Mouse (Mus musculus) lung, postnatal 25 days (tissue): ENCODE measurements around the gene Auts2.

Experiments
- DNase-seq: peaks from one replicate; pipeline ENCODE4 v3.0.0; 2022; ENCODE audit warnings: low spot score

Gene Auts2

DNA sequence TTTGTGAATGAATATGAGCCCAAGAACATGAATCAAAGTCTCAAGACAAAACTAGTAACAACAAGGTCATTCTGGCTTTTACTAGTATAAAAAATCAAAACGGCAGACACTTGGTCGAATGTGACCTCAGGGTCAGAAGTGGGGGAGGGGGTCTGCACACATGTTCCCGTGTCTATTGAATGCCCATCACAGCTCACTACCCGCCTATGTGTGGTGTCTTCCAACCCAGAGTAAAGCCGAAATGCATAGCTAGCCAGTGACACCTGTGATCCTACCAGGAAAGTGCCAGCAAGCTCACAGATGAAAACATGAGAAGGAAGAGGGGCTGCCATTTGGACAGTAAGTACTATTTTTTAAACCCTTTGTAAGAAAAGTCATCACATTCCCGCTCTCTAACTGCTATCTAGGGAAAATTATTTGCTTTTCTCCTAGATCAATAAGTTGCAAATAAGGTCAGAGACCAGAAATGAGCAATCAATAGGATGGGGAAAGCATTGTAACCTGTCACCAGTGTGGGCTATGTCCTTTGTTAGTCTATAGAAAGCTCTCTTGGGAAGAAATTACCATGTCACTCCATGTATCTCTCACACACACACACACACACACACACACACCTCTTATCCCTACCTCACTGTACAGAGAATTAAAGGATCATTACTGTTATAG lies 94.6 kb downstream of the Auts2 start:
- no peak for DNase-seq

- DNase-seq, result no peak
Measured at GRCm38 (mm10) chr5:132445213-132445954, 97.8 kb downstream of the Auts2 start.

DNA sequence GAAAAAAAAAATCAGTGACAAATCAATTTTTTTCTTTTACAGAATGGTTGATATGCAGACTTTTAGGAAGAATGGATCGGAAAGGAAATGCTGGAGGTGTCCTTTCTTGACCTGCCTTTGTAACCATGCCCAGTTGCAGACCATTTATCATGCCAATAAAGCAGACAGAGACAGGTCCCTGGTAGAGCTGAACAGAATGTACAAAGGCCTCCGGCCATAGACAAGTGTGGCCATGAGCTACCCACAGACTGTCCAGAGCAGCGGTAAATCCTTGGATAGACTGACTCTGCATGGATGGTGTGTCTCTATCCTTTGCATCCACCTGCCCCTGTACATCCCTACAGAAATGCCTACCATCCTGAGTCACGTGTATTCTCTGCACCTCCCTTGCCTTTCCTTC lies 100.2 kb downstream of the Auts2 start:
- DNase-seq, result no peak

GRCm38 (mm10) chr5:132438414-132438813 lies 104.7 kb downstream of the Auts2 start:
- DNase-seq, result no peak

DNA sequence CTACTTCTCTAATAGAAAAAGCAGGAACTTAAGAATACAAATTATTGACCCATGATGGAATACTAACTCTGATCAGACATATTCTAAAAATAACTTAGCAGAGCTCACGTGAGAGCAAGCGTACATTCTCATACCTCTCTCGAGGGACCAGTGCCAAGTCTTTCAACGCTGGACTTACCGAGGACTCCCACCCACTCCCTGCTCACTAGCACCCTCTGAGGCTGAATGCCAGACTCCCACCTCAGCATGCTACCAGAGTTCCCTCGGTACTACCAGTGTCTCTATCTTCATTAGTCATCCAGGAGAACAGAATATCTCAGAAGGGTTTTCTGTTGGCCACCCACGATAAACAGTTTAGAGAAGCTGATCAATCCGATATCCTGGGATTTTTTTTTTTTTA lies 105.2 kb downstream of the Auts2 start:
- no peak for DNase-seq

DNA sequence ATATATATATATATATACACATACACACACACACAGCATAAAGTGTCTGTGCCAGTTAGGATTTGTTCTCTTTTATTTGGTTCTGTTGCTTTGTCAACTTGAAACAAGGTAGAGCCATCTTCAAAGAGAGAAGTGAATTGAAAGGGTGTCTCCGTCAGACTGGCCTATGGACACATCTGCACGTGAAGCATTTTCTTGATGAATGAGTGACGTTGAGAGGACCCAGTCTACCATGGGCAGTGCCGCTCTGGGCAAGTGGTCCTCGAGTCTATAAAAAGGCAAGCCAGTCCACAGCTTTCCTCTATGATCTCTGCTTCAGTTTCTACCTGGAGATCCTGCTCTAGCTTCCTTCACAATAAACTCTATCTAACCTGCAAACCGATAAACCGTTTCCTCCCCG lies 105.7 kb downstream of the Auts2 start:
- no peak for DNase-seq

GRCm38 (mm10) chr5:132436901-132437300 lies 106.2 kb downstream of the Auts2 start:
- DNase-seq, result peak; percentile 56

GRCm38 (mm10) chr5:132436473-132436872 lies 106.7 kb downstream of the Auts2 start:
- DNase-seq, result no peak

DNA sequence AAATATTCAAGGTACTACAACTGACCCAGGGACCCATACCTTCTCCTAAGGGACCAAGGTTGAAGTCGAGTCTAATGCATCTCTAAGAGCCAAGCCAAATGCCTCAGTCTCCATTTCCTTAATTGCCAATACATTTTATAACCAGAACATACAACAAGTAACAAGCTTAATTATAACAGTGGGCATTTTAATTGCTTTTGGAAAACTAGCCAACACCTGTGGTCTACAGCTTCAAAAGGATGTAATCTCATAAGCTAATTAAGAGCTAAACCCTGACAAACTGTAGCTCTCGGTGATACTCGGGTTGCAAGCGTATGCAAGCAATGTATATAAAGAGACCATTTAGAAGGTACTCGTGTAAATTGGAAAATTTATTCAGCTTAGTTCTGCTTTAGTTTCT lies 107.7 kb downstream of the Auts2 start:
- DNase-seq, result no peak

DNA sequence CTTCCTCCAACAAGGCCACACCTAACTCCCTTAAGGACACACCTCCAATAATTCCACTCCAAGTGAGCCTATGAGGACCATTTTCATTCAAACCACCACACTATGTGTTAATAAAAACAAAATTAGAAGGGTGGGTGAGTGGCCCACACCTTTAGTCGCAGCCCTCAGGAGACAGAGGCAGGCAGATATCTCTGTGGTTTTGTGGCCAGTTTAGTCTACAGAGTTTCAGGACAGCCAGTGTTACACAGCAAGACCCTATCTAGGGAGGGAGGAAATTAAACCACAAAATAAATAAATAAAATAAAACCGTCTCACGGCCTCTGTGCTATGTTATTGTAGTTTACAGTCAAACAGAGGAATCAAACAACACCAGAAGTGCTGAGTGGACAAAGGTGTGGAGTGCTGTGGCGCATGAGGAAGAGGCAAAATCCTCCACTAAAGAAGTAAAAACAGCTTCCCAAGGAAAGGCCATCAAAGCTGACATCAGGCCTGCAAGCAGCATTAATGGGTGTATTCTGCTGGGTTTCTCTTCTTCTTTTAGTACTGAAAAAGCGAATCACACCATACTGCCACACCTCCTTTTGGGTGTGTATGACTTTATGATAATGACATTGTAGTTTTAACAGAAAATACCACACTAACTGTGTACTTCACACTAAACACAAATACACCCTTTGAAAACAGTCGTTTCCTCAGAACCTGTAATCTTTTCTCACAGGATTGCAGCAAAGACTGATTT lies 109.6 kb downstream of the Auts2 start:
- no peak for DNase-seq

GRCm38 (mm10) chr5:132429363-132429762 lies 113.8 kb downstream of the Auts2 start:
- DNase-seq, result no peak

- DNase-seq, result no peak
Measured at GRCm38 (mm10) chr5:132426342-132426741, 116.8 kb downstream of the Auts2 start.

DNA sequence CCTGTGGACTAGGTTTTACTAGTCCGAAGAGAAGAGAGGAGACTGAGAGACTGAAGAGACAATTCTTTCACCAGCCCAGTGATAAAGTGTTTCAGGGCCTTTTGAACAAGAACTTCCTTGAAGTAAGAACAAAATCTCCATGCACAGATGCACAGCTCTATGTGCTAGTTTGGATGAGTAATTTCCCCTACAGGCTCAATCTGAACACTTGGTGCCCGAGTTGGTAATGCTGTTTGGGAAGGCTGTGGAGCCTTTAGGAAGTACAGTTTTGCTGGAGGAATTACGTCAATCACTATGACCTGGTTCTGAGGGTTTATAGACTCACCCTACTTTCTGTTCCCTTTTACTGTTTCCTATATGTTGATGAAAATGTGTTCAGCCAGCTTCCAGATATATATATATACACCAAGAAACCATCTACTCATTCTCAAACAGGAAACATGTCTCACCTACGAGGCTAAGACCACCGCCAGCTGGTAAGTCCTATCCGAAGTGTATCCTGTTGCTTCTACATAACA lies 117.3 kb downstream of the Auts2 start:
- no peak for DNase-seq

- no peak for DNase-seq
Measured at GRCm38 (mm10) chr5:132410338-132410852, 132.7 kb downstream of the Auts2 start.

- no peak for DNase-seq
Measured at GRCm38 (mm10) chr5:132408892-132409575, 134.1 kb downstream of the Auts2 start.

- DNase-seq, result peak; percentile 53
Measured at GRCm38 (mm10) chr5:132400556-132400955, 142.6 kb downstream of the Auts2 start.

- DNase-seq, result no peak
Measured at GRCm38 (mm10) chr5:132399486-132399885, 143.7 kb downstream of the Auts2 start.

- no peak for DNase-seq
Measured at GRCm38 (mm10) chr5:132395922-132396321, 147.2 kb downstream of the Auts2 start.

GRCm38 (mm10) chr5:132394800-132395575 lies 148.2 kb downstream of the Auts2 start:
- DNase-seq, result peak; percentile 36

DNA sequence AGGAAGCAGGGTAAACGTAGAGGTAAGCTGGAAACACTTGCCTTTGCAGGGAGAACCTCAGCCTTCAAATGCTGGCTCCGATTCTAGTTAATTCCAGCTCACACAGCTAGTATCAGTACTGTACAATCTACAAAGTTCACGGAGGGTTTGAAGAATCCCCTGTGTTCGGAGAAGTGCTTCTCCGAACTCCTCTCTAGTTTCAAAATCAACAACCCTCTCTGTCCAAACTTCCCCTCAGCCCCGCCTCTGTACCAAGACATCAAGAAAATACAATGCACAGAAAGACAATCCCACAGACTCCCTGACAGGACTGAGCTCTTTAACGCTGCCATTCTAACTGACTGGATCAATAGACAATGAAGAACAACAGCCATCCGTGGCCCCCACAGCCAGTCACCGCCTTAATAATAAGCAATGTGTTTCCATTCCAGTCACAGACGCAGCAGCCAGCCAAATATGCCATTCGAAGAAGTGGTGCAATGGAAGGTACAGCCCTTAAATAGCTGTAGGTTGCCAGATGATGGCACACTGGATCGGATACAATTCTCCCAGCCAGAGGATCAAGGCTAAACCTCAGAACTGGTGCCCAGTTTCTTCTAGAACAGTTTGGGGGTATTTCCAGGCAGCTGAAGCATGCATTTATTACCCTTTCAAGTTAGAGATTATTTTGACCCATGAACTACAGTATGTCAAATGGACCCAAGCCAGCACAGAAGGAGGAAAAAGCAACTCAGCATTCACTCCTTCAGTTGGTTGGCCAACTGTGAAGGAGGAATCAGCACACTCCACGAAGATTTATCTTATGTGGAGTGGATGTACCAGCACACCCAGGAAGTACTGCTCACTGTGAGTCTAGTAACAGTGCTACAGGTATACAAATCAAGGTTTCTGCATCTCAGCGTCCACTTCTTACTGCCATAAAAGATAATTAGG lies 151.0 kb downstream of the Auts2 start:
- DNase-seq, result no peak
